Mouse (Mus musculus) neural tube, embryonic 13.5 days (tissue): ENCODE measurements around the gene Tmem59l. TPM values are rescaled to one million over a fixed set of nuclear protein-coding genes. Genes with fewer than 3 reads are reported as not detected.
"Not testable (repeated sequence)": the region's sequence is repeated elsewhere in the genome, so short reads cannot be mapped to it uniquely, and the experiment has no call there.

Source experiments
- ATAC-seq: fragments of 200-750 bp; cut with Nextera tagmentation; 2 replicates; pipeline ENCODE4 v1.8.0; 2017; ENCODE audit warnings: low read depth, mild to moderate bottlenecking, moderate TSS enrichment, moderate library complexity
- H3K27ac ChIP-seq: fragments of 300-500 bp; sonication (generic); replicated peaks from 2 replicates; pipeline ENCODE4 v1.5.1; 2015; ENCODE audit warnings: moderate library complexity, mild to moderate bottlenecking, inconsistent platforms
- H3K27me3 ChIP-seq: fragments of 300-500 bp; sonication (generic); 2 replicates; pipeline ENCODE4 v1.6.1; 2015; ENCODE audit warnings: mild to moderate bottlenecking, inconsistent platforms
- H3K36me3 ChIP-seq: fragments of 300-500 bp; sonication (generic); 2 replicates; pipeline ENCODE4 v1.6.1; 2015; ENCODE audit warnings: mild to moderate bottlenecking, inconsistent platforms
- H3K4me1 ChIP-seq: fragments of 300-500 bp; sonication (generic); replicated peaks from 2 replicates; pipeline ENCODE4 v1.6.1; 2015; ENCODE audit warnings: inconsistent platforms
- H3K4me2 ChIP-seq: fragments of 300-500 bp; sonication (generic); 2 replicates; pipeline ENCODE4 v1.6.1; 2015; ENCODE audit warnings: inconsistent platforms, mild to moderate bottlenecking, moderate library complexity
- H3K4me3 ChIP-seq: fragments of 300-500 bp; sonication (generic); 2 replicates; pipeline ENCODE4 v1.5.1; 2015; ENCODE audit warnings: mild to moderate bottlenecking, inconsistent platforms
- H3K9ac ChIP-seq: fragments of 300-500 bp; sonication (generic); 2 replicates; pipeline ENCODE4 v1.6.1; 2015; ENCODE audit warnings: moderate library complexity, mild to moderate bottlenecking, inconsistent platforms
- H3K9me3 ChIP-seq: fragments of 300-500 bp; sonication (generic); 2 replicates; pipeline ENCODE4 v1.6.1; 2016; ENCODE audit warnings: inconsistent platforms
- WGBS: fragments of 180-500 bp; shearing (Covaris S2); methylation state at CpG from one replicate; pipeline ENCODE4 v1.1.7; 2015; 5-methylcytosine and 5-hydroxymethylcytosine counted together
- polyA plus RNA-seq: library from polyadenylated mRNA; unstranded; fragments of >200 nt; fragmentation: Nextera tagmentation; extraction: Ambion mirVana; gene quantifications from 2 replicates; pipeline ENCODE4 v1.2.1, GENCODE M21; 2015

Tmem59l gene
- polyA plus RNA-seq, 1 experiment from 2014 or later: 89.7 TPM

DNA sequence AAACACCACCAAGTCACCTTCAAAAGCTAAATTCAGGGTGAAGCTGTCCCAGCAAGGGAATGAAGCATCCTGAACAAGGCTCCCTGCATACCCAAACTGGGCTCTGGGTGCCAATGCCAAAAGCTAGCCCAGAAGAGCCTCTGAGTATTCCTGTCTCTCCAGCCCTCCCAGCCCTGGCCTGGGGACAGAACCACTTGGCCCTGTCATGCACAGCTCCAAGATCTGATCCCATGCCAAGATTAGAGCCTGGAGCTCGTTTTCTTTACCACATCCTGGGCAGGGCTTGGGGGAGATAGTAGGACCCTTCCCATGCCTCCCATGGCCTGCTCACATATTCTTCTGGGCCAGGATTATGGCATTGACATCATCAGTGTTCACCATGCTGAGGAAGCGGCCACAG lies 32.4 kb upstream of the Tmem59l start:
- H3K9ac ChIP-seq: no peak overlapping the region
- WGBS: 70% methylated on average over 2 of the region's 2 CpGs
- H3K36me3 ChIP-seq: peaks cover 31% of the 10 kb centered on the region
- ATAC-seq: no peak
- no peak overlapping the region for H3K4me3 ChIP-seq
- H3K27ac ChIP-seq: no peak overlapping the region
- no peaks in the 10 kb centered on the region for H3K27me3 ChIP-seq
- H3K9me3 ChIP-seq: no peaks in the 10 kb centered on the region
- H3K4me2 ChIP-seq: no peak overlapping the region
- H3K4me1 ChIP-seq: peaks cover 17% of the 10 kb centered on the region

DNA sequence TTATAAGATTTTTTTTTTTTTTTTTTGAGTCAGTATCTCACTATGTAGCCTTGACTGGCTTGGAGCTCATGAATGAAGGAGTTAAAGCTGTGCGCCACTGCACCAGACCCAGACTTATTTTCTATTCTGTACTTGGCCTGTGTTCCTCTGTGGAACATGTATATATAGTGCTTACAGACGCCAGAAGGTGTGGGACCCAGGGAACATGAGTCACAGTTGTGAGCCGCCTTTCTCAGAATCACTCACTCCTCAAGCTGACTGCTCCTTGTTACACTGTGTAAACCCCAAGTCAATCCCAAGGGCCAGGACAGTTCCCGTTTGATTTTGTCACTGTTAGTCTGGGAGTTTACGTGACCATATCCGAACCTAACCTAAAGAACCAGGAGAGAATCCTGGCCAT lies 31.9 kb upstream of the Tmem59l start:
- Histone ChIP-seq H3K4me1 (peaks cover 17% of the 10 kb centered on the region), H3K9ac (no peak overlapping the region), H3K27me3 (no peaks in the 10 kb centered on the region), H3K9me3 (no peaks in the 10 kb centered on the region), H3K4me3 (no peak overlapping the region), H3K27ac (no peak overlapping the region), H3K36me3 (peaks cover 35% of the 10 kb centered on the region), H3K4me2 (no peak overlapping the region)
- ATAC-seq: no peak
- 91% methylated on average over 6 of the region's 6 CpGs for WGBS

DNA sequence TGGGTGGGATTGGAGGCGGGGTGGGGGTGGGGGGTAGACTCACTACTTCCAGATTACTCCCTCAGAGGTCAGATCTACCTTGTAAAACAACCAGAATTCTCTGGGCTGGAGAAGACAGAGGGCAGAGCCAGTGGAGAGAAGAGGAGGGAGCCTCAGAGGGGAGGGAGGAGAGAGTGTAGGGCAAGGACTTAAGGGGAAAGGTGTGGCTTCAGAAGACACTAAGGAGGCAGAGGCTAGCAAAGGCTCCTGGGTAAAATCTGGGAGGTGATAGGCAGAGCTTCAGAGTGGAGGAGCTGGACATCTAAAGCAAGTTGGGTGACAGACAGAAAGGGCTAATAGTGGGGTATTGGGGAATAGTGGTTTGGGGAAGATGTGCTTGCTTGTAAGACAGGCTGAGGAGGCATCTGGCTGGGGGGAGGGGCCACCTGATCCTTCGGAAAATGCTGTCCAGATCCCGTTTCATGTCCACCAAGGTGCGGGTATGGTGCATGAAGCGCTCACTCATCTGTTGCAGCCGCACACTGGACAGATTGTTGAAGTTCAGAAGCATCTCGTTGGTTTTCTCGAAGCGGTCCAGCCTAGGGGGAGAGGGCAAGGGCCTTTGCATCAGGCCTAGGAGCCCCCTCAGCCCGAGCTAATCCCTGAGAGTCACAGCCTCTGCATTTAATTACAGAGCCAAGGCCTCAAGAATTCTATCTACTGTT lies 30.9 kb upstream of the Tmem59l start:
- H3K27ac ChIP-seq: no peak overlapping the region
- no peak for ATAC-seq
- no peak overlapping the region for H3K4me2 ChIP-seq
- no peaks in the 10 kb centered on the region for H3K27me3 ChIP-seq
- peaks cover 10% of the 10 kb centered on the region for H3K4me1 ChIP-seq
- H3K9ac ChIP-seq: no peak overlapping the region
- H3K36me3 ChIP-seq: peaks cover 45% of the 10 kb centered on the region
- no peak overlapping the region for H3K4me3 ChIP-seq
- WGBS: 80% methylated on average over 10 of the region's 10 CpGs
- no peaks in the 10 kb centered on the region for H3K9me3 ChIP-seq

DNA sequence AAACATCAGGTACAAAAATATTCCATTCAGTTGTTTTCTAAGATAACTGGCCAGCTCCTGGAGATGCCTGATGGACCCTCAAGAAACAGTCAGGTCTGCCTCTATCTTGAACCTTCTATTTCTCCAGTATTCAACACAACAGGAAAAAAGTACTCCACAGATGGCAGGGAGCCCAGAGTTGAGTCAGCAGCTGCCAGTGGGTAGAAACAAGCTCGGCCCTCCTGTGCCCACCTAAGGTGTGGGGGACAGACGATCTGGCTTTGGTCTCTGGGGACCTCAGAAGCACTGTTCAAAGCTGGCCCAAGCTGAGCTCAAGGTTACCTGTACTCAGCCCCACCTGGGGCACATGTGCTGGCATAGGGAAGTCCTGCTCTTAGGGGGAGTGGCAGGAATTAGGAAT lies 26.3 kb upstream of the Tmem59l start:
- Histone ChIP-seq H3K4me1 (peaks cover 28% of the 10 kb centered on the region), H3K4me2 (no peak overlapping the region), H3K27ac (no peak overlapping the region), H3K27me3 (no peaks in the 10 kb centered on the region), H3K36me3 (peaks cover 41% of the 10 kb centered on the region), H3K4me3 (no peak overlapping the region), H3K9ac (no peak overlapping the region), H3K9me3 (no peaks in the 10 kb centered on the region)
- no peak for ATAC-seq
- 65% methylated on average over 2 of the region's 2 CpGs for WGBS

DNA sequence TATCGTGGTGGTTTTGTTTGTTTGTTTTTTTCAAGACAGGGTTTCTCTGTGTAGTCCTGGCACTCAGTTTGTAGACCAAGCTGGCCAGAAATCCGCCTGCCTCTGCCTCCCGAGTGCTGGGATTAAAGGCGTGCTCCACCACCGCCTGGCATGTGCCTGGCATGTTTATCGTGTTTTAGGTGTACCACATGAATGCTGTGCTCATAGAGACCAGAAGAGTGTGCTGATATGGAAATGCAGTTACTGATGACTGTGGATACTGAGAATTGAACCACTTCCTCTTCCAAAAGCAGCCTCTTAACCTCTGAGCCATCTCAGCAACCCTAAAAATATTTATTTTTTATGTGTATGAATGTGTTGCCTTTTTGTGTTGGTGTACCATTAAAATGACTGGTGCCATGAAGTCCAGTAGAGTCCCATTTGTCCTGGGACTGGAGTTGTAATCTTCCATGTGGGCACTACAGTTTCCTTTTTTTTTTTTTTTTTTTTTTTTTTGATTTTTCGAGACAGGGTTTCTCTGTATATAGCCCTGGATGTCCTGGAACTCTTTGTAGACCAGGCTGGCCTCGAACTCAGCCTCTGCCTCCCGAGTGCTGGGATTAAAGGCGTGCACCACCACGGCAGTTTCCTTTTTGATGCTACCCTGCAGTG lies 25.2 kb upstream of the Tmem59l start:
- no peak for ATAC-seq
- 91% methylated on average over 11 of the region's 11 CpGs for WGBS
- no peaks in the 10 kb centered on the region for H3K27me3 ChIP-seq
- no peak overlapping the region for H3K4me2 ChIP-seq
- H3K27ac ChIP-seq: no peak overlapping the region
- no peak overlapping the region for H3K4me3 ChIP-seq
- H3K36me3 ChIP-seq: peaks cover 44% of the 10 kb centered on the region
- H3K9me3 ChIP-seq: no peaks in the 10 kb centered on the region
- peaks cover 30% of the 10 kb centered on the region for H3K4me1 ChIP-seq
- no peak overlapping the region for H3K9ac ChIP-seq

DNA sequence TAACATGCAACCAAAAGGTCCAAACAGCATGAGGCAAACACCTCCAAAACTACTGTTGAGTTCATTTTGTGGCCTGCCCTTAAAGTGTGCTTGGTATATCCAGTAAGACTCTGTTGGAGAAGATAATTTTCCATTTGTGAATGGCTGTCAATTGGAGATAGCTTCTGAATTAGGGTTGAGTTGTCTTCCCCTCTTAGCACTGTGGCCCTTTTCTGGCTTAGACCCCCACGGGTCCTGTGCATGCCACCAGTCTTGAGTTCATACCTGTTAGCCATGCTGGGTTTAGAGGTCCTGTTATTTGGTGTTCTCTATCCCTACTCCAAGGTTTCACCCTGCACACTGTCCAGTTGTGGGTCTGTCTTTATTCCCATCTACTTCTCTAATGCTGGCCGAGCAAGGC lies 24.6 kb upstream of the Tmem59l start:
- 98% methylated on average over 2 of the region's 2 CpGs for WGBS
- H3K4me2 ChIP-seq: peak overlapping the region; percentile 99; the same call in 1 of the 2 replicates
- no peaks in the 10 kb centered on the region for H3K9me3 ChIP-seq
- no peak overlapping the region for H3K4me3 ChIP-seq
- H3K36me3 ChIP-seq: peaks cover 50% of the 10 kb centered on the region
- no peaks in the 10 kb centered on the region for H3K27me3 ChIP-seq
- H3K9ac ChIP-seq: no peak overlapping the region
- no peak overlapping the region for H3K27ac ChIP-seq
- ATAC-seq: no peak
- peaks cover 34% of the 10 kb centered on the region for H3K4me1 ChIP-seq

DNA sequence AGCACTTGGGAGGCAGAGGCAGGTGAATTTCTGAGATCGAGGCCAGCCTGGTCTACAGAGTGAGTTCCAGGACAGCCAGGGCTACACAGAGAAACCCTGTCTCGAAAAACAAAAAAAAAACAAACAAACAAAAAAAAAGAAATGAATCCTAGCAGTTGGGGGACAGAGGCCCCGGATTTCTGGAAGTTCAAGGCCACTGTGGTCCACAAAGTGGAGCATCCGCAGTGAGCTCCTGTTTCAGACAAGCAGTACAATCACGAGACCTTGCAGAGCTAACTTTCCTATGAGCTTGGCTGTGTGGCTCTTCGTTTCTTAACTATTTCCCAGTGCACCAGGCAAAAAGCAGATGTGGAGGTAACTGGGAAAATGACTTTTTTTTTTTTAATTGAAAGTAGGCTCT lies 24.0 kb upstream of the Tmem59l start:
- not testable (repeated sequence) for ATAC-seq, H3K9me3 ChIP-seq, H3K27me3 ChIP-seq
- 86% methylated on average over 6 of the region's 6 CpGs for WGBS
- Histone ChIP-seq H3K4me3 (peak overlapping the region; percentile 97), H3K4me1 (peaks cover 35% of the 10 kb centered on the region), H3K36me3 (peaks cover 45% of the 10 kb centered on the region), H3K27ac (peak overlapping the region; percentile 97), H3K4me2 (peak overlapping the region; percentile 99), H3K9ac (peak overlapping the region; percentile 88)

DNA sequence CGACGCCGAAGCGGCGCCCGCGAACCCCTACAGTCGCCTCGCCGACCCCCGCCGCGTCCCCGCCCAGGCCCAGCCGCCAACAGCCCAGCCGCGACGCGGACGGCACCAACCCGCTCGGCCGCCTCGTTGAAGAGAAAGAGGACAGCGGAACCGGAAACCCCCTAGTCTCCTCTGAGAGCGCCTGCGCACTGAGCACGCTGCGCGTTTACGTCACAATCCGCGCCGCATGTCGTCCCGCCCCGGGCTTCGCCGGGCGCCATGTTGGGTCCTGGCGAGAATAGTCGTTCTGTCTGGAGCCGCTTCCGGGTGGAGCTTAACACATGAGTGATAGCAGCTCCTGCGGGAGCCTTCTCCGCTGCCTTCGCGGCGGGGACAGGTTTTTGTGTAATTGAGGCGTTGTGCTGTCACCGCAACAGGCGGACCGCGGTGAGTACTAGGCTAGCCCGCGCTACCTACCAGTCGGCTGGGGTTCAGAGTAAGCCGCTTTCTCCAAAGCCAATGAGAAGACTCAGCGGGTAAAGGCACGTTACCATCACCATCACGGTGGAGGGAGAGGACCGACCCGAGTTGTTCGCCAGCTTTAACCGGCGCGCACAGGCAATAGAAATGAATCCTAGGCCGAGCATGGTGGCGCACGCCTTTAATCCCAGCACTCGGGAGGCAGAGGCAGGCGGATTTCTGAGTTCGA lies 23.2 kb upstream of the Tmem59l start, which contains the start of gene Uba52:
Gene Uba52, minus strand, starts transcription at position 574 of the 688 bp plus-strand sequence.
- peak within 1 kb of the TSS; percentile 97 for H3K4me3 ChIP-seq
- peak within 1 kb of the TSS; percentile 97 for H3K27ac ChIP-seq
- under 1% methylated on average over 74 of the region's 74 CpGs for WGBS
- H3K36me3 ChIP-seq: peaks cover 41% of the 10 kb centered on the region
- peak within 1 kb of the TSS; percentile 99 for H3K4me2 ChIP-seq
- peak within 1 kb of the TSS; percentile 88 for H3K9ac ChIP-seq
- no peaks in the 10 kb centered on the region for H3K27me3 ChIP-seq
- ATAC-seq: peak; percentile 81
- no peaks in the 10 kb centered on the region for H3K9me3 ChIP-seq
- peaks cover 42% of the 10 kb centered on the region for H3K4me1 ChIP-seq

DNA sequence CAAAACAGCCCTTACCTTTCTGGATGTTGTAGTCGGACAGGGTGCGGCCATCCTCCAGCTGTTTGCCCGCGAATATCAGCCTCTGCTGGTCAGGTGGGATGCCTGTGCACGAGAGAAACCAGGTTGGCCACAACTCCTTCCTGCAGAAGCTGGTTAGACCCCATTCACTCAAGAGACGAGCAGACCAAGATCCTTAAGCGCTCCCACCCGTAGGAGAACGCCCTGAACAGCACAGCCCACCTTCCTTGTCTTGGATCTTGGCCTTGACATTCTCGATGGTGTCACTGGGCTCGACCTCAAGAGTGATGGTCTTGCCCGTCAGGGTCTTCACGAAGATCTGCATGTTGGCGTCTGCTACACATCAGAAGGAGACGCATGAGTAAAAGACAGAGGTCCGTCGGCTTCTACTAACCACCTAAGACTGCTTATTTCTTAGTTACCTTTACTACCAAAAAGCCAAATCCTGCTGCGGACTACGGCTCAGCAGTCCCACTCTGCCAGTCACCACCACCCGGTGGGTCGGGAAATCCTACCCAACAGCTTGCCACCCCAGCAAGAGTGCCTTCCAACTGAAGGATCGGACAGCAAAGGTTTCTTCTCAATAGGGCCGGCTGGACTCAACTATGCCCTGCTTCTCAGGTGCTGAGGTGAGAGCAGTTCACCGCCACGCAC lies 22.3 kb upstream of the Tmem59l start:
- H3K4me2 ChIP-seq: peak overlapping the region; percentile 99
- H3K27ac ChIP-seq: peak overlapping the region; percentile 97
- ATAC-seq: no peak
- H3K4me3 ChIP-seq: peak overlapping the region; percentile 97
- WGBS: 14% methylated on average over 25 of the region's 25 CpGs
- H3K36me3 ChIP-seq: peaks cover 37% of the 10 kb centered on the region
- peaks cover 52% of the 10 kb centered on the region for H3K4me1 ChIP-seq
- H3K9me3 ChIP-seq: no peaks in the 10 kb centered on the region
- peak overlapping the region; percentile 88 for H3K9ac ChIP-seq
- H3K27me3 ChIP-seq: no peaks in the 10 kb centered on the region

DNA sequence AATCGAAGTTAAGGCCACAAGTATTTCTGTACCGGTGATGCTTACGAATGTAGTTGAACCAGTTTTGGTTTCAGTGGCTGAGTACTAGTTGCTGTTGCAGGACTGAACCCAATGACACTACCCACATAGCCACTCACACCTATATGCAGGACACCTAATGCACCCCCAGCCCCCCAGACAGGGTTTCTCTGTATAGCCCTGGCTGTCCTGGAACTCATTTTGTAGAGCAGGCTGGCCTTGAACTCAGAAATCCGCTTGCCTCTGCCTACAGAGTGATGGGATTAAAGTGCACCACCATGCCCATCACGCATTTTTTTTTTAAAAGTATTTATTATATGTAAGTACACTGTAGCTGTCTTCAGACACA lies 19.9 kb upstream of the Tmem59l start:
- H3K27ac ChIP-seq: no peak overlapping the region
- WGBS: 63% methylated on average over 5 of the region's 5 CpGs

DNA sequence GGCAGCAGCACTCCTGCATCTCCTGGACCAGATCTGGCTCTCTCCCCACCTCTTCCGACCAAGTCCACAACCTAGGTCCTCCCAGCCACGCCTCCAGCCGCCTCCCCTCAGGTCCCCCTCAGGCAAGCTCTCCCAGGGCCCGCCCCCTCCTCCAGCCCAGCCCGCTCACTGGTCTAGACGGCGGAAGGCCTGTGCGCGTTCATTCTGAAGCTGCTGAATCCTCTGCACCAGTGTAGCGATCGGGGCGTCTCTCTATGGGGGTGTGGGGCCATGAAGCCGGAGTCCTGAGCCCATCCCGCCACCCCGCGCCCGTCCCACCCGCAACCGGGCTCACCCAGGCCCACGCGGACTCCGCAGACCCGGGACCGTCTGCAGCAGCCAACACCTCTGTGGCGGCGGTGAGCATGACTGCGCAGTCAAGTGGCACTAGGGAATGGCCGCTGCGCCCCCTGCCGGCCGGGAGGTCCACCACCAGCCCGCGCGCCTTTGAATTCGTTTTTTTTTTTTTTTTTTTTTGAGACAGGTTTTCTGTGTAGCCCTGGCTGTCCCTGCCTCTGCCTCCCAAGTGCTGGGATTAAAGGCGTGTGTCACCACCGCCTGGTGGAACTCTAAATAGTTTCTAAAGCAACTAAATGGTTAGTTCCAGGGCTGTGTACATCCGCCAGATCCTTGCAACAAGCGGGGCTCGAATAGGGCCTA lies 19.3 kb upstream of the Tmem59l start, which contains the start of gene Rex1bd:
Gene Rex1bd, minus strand, starts transcription at position 425 of the 699 bp plus-strand sequence.
- H3K36me3 ChIP-seq: peaks cover 20% of the 10 kb centered on the region
- WGBS: 3% methylated on average over 40 of the region's 40 CpGs
- H3K27me3 ChIP-seq: peaks cover 27% of the 10 kb centered on the region
- peaks cover 72% of the 10 kb centered on the region for H3K4me1 ChIP-seq
- peak; percentile 82 for ATAC-seq
- H3K4me3 ChIP-seq: peak within 1 kb of the TSS; percentile 74
- peak within 1 kb of the TSS; percentile 96 for H3K27ac ChIP-seq
- peak within 1 kb of the TSS; percentile 86 for H3K4me2 ChIP-seq
- H3K9ac ChIP-seq: peak within 1 kb of the TSS; percentile 96
- no peaks in the 10 kb centered on the region for H3K9me3 ChIP-seq

More for the DNA sequence above, 19.9 kb upstream of the Tmem59l start:
- no peak for ATAC-seq
- Histone ChIP-seq H3K9me3 (no peaks in the 10 kb centered on the region), H3K4me2 (peak overlapping the region; percentile 86; the same call in 1 of the 2 replicates), H3K4me1 (peaks cover 72% of the 10 kb centered on the region), H3K27me3 (peaks cover 22% of the 10 kb centered on the region), H3K9ac (0 out of 2 replicates have a peak overlapping the region, but pooled peaks have one; percentile 96), H3K4me3 (peak overlapping the region; percentile 74; the same call in 1 of the 2 replicates), H3K36me3 (peaks cover 20% of the 10 kb centered on the region)
